Mouse (Mus musculus) olfactory bulb, adult 2 months (tissue): ENCODE data around the gene Focad.

Experiments
- CTCF ChIP-seq: fragments of 200-500 bp; IDR thresholded peaks from 2 replicates; pipeline ENCODE4 v1.5.1; 2012; ENCODE audit warnings: low read depth, mild to moderate bottlenecking, low read length, moderate library complexity; ENCODE audit not compliant: insufficient read depth
- POLR2A ChIP-seq: fragments of 200-500 bp; IDR thresholded peaks from 2 replicates; pipeline ENCODE4 v1.6.1; 2012; ENCODE audit warnings: mild to moderate bottlenecking, low read depth, low read length, moderate library complexity; ENCODE audit not compliant: insufficient read depth

DNA sequence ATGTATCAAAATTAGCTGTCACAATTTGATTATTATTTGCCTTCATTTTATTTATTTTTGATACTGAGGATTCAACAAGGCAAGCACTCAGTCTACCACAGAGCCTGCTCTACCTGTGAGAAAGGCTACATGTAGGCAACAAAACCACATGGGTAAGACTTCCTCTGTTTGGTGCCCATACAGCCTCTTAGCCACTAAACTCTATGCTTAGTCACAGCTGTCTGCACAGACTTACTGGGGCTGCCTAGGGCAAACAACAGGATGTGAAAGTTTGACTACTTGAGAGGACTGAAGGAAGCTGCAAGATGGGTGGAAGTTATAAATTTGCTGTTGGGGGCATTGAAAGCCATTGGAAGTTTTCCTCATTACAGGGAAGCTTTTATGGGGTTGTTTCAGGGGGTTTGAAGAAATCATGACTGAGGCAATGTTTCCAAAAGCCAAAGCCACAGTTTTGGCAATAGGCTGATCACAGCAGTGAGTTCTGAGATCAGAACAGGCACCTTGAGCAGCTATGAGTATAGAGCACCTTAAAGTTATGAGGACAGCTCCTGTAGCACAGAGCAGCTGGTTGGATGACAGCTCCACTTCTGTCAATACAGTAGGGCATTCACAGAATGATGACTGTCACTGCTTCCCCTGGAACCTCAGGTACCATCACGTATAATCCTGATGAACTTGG is 355.8 kb downstream of the Focad start:
- TF ChIP-seq CTCF = no peak
- TF ChIP-seq POLR2A = no peak
